Mouse (Mus musculus) embryonic facial prominence, embryonic 10.5 days (tissue): ENCODE results near the gene Nfx1. TPM values are rescaled to one million over a fixed set of nuclear protein-coding genes. Genes with fewer than 3 reads are reported as not detected.

Experiments
- microRNA-seq: library from miRNA; unstranded; fragments of <30 nt; microRNA quantifications from one replicate; pipeline ENCODE4, GENCODE M21; 2017
- polyA plus RNA-seq: library from polyadenylated mRNA; unstranded; fragments of >200 nt; fragmentation: Nextera tagmentation; extraction: Ambion mirVana; gene quantifications from 2 replicates; pipeline ENCODE4 v1.2.1, GENCODE M21; 2016

The Nfx1 gene
- polyA plus RNA-seq, 1 experiment from 2014 or later, result 101 TPM

Small RNAs within 50 kb of the gene (microRNA-seq; reads per million reads assigned to microRNA genes)
- 3.4 reads per million, percentile 4 among the genes with 10 or more reads in this experiment for gene Mir3094

Other genes starting within 250 kb of the Nfx1 start
- 608 and 633 TPM in 2 replicates for gene Dnaja1, start 248.8 kb upstream of the Nfx1 start, polyA plus RNA-seq
- 190 and 192 TPM in 2 replicates for gene Smu1, start 213.0 kb upstream of the Nfx1 start, polyA plus RNA-seq
- 23.8 and 24.7 TPM in 2 replicates for gene B4galt1, start 116.9 kb upstream of the Nfx1 start, polyA plus RNA-seq
- not detected in 2 replicates for gene Spink4, start 50.9 kb upstream of the Nfx1 start, polyA plus RNA-seq
- gene Bag1, start 22.6 kb upstream of the Nfx1 start, polyA plus RNA-seq, result 210 and 219 TPM in 2 replicates
- gene Chmp5, start 22.5 kb upstream of the Nfx1 start, polyA plus RNA-seq, result 91.0 and 93.4 TPM in 2 replicates
- 0.06 TPM in 1 of 2 replicates, not detected in the other for gene Aqp7, start 77.2 kb downstream of the Nfx1 start, polyA plus RNA-seq
- 2.9 and 4.5 TPM in 2 replicates for gene Aqp3, start 127.3 kb downstream of the Nfx1 start, polyA plus RNA-seq
- gene Nol6, start 153.5 kb downstream of the Nfx1 start, polyA plus RNA-seq, result 34.5 and 36.8 TPM in 2 replicates
- gene Ube2r2, start 164.8 kb downstream of the Nfx1 start, polyA plus RNA-seq, result 95.7 and 96.7 TPM in 2 replicates